Mouse (Mus musculus) stomach, postnatal 0 days (tissue): Measurements from ENCODE around the gene Slc41a1.

Experiments
- CTCF ChIP-seq: IDR thresholded peaks from 2 replicates; pipeline ENCODE4 v1.5.1; 2016; ENCODE audit warnings: antibody characterized with exemption, low read depth, mild to moderate bottlenecking, moderate library complexity
- EP300 ChIP-seq: optimal IDR thresholded peaks from 2 replicates; pipeline ENCODE3; 2016; ENCODE audit warnings: antibody characterized with exemption

DNA sequence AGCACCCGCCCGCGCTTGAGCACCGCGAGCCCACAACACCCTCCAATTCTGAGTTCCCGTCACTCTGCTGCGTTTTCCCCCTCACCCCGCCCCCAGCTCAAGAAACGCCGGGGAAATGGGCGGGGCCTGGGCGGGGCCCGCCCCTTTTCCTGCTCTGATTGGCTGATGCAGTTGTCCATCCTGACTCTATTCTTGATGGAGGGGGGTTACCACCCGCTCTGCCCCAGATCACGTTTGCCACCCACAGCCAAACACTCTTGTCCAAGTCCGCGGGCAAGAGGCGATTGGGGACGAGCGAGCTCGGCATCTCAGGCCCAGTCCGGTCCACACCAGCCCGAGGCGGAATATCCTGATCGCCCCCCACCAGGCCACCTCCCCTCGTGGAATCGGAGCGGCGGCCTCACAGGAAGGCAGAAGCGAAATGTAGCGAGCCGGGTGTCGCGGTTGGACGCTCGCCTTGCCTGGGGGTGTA lies 530 bp downstream of the Slc41a1 start:
- TF ChIP-seq CTCF (no peak), EP300 (no peak)
